Mouse (Mus musculus): ENCODE measurements around the gene Obp2a. TPM values are rescaled to one million over a fixed set of nuclear protein-coding genes. Genes with fewer than 3 reads are reported as not detected.
"Not testable (repeated sequence)": the region's sequence is repeated elsewhere in the genome, so short reads cannot be mapped to it uniquely, and the experiment has no call there.

Obp2a gene
- polyA plus RNA-seq, 1 experiment from 2014 or later: not detected

DNA sequence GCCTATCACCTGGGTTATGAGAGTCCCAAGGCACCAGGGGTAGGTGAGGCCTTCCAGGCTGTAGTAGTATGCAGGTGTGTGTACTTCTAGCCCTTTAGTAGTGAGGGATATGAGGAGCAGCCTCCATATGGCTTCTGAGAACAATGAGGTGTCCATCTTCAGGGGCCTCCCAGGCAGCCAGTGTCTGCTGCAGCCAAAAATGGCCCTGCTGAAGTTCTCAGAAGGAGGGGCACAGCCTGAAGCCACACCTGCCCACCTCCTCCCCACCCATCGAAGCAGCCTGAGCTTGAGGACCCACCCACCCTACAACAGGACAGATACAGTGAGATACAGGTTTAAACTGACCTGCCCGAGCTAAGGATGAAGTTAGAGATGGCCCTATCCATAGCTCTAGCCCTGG is 17.4 kb upstream of the Obp2a start, which contains the start of gene Lcn10:
Gene Lcn10, plus strand, starts transcription at position 301 of the 400 bp plus-strand sequence.
- DNase-seq (ENCODE audit: low spot score): no peak
- WGBS: 78% methylated on average over 2 of the region's 2 CpGs
- Histone ChIP-seq H3K4me1 (no peaks in the 10 kb centered on the region), H3K4me3 (no peak within 1 kb of the TSS), H3K27ac (replicated peaks) (no peak within 1 kb of the TSS), H3K27me3 (ENCODE audit: low read depth, poor library complexity, severe bottlenecking) (no peaks in the 10 kb centered on the region), H3K36me3 (no peaks in the 10 kb centered on the region), H3K9me3 (replicated peaks) (no peaks in the 10 kb centered on the region)

DNA sequence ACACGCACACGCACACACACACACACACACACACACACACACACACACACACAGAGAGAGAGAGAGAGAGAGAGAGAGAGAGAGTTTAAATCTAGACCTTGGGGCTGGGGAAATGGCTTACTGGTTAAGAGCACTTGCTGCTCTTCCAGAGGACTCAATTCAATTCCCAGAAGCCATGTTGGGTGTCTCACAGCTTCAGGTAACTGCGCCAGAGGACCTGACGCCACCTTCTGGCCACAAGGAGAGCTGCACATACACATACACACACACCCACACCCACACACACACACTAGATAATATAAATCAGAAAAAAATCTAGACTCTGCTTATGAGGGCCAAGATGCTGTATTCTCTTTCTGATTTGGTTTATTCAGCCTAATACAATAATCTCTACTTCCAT is 12.9 kb upstream of the Obp2a start:
- 78% methylated on average over 4 of the region's 4 CpGs for WGBS
- Histone ChIP-seq H3K36me3 (no peaks in the 10 kb centered on the region), H3K27me3 (ENCODE audit: low read depth, poor library complexity, severe bottlenecking) (no peaks in the 10 kb centered on the region), H3K27ac (replicated peaks) (no peak overlapping the region), H3K9me3 (replicated peaks) (no peaks in the 10 kb centered on the region), H3K4me3 (no peak overlapping the region), H3K4me1 (no peaks in the 10 kb centered on the region)
- no peak for DNase-seq (ENCODE audit: low spot score)

DNA sequence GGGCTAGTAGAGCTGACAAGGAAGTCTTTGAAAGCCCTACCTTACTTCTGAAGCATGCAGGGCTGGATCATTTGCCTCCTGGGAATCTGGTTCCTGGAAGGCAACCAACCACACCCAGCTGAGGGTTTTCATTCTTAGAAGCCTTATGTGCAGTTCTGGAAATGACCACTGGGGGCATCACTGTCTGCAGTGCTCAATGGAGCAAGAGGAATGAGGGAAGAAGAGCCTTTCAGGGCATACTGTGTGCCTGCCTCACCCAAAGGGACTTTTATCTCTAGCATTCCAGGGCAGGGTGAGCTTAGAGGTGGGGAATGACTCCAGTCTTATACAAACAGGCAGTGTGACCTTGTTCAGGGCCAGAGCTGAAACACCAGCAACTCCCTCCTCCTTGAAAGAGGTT is 5.2 kb upstream of the Obp2a start:
- Histone ChIP-seq H3K4me3 (no peak overlapping the region), H3K27me3 (ENCODE audit: low read depth, poor library complexity, severe bottlenecking) (no peaks in the 10 kb centered on the region), H3K4me1 (no peaks in the 10 kb centered on the region), H3K36me3 (no peaks in the 10 kb centered on the region), H3K27ac (replicated peaks) (no peak overlapping the region), H3K9me3 (replicated peaks) (no peaks in the 10 kb centered on the region)
- DNase-seq (ENCODE audit: low spot score): peak; percentile 62

DNA sequence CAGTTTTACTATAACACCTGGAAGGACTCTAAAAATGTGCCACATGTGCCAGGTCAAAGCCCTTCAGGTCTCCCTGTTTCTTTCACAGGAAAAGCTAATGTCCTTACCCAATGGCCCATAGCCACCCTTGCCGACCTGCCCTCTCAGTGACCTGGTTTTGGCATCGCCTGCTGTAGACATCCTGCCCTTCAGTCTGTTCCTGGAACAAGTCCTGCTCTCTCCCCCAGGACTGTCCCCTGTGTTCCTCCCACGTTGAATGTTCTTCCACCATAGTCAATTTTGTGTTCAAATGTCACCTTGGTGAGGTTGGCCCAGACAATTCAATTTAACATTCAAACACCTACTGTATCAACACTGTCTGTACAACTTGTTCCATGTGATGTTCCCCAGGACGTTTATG is 2.9 kb upstream of the Obp2a start:
- no peak for DNase-seq (ENCODE audit: low spot score)
- Histone ChIP-seq H3K36me3 (no peaks in the 10 kb centered on the region), H3K27me3 (ENCODE audit: low read depth, poor library complexity, severe bottlenecking) (no peaks in the 10 kb centered on the region), H3K27ac (replicated peaks) (no peak overlapping the region), H3K4me1 (no peaks in the 10 kb centered on the region), H3K9me3 (replicated peaks) (no peaks in the 10 kb centered on the region), H3K4me3 (no peak overlapping the region)
- WGBS: 75% methylated on average over 4 of the region's 4 CpGs

DNA sequence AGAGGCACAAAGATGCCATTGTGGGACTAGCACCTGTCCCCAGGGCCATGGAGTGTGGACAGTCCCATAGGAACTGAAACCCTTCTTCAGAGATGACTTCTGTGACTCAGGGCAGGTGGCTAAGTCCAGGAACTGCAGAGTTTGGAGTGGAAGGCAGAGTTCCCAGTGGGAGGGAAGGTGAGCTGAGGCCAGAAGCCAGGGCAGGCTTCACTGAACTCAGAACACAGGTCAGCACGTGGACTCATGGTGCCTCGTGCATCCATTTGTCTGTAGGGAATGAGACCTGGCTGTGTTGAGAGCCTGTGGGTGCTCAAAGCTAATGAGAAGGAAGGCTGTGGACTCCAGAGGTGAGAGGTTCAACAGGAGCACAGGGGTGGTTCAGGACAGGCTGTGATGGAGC is 1.1 kb upstream of the Obp2a start:
- H3K9me3 ChIP-seq (replicated peaks): no peaks in the 10 kb centered on the region
- H3K27ac ChIP-seq (replicated peaks): no peak overlapping the region
- H3K36me3 ChIP-seq: no peaks in the 10 kb centered on the region
- H3K4me1 ChIP-seq: no peaks in the 10 kb centered on the region
- H3K4me3 ChIP-seq: no peak overlapping the region
- no peaks in the 10 kb centered on the region for H3K27me3 ChIP-seq (ENCODE audit: low read depth, poor library complexity, severe bottlenecking)
- 89% methylated on average over 2 of the region's 2 CpGs for WGBS
- no peak for DNase-seq (ENCODE audit: low spot score)

DNA sequence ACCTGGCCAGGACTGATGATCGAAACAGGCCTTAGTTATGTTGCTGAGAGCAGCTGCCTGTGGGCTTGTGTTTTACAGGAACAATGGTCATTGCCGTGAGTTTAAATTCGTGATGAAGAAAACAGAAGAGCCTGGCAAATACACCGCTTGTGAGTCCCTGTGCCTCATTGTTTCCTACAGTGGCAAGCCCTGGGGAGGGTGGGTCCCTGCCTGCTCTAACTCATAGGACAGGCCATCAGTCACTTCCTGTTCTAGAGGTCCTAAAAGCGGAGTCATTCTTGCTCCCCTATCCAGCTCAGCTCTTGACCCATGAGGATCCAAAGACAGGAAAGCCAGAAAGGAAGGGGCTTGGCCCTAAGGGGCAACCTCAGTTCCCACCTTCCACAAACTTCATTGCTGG is 1.2 kb downstream of the Obp2a start:
- Histone ChIP-seq H3K9me3 (replicated peaks) (no peaks in the 10 kb centered on the region), H3K27ac (replicated peaks) (no peak overlapping the region), H3K36me3 (no peaks in the 10 kb centered on the region), H3K27me3 (ENCODE audit: low read depth, poor library complexity, severe bottlenecking) (no peaks in the 10 kb centered on the region), H3K4me3 (no peak overlapping the region), H3K4me1 (no peaks in the 10 kb centered on the region)
- DNase-seq (ENCODE audit: low spot score): no peak
- 86% methylated on average over 5 of the region's 5 CpGs for WGBS

DNA sequence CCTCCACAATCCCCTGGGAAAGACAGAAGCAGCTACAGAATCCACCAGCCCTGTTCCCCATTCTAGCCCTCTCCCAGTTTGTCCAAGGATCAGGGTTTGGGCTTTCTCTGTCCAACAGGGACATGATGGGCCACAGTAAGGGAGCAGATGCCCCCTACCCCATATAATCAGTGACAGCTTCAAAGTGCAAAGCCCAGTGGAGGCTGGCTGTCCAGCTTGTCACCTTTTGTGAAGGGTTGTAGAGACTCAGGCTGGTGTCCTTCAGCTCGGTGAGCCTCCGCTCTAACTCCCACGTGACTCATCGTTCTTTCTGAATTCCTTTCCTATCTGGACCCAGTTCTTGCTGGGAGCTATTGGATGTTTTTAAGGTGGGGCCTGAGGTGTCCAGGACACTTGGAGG is 3.9 kb downstream of the Obp2a start:
- Histone ChIP-seq H3K27me3 (ENCODE audit: low read depth, poor library complexity, severe bottlenecking) (no peaks in the 10 kb centered on the region), H3K4me3 (no peak overlapping the region), H3K9me3 (replicated peaks) (no peaks in the 10 kb centered on the region), H3K36me3 (no peaks in the 10 kb centered on the region; the same call in 1 of the 2 replicates), H3K4me1 (peaks cover 18% of the 10 kb centered on the region), H3K27ac (replicated peaks) (no peak overlapping the region)
- no peak for DNase-seq (ENCODE audit: low spot score)
- WGBS: 86% methylated on average over 4 of the region's 4 CpGs

DNA sequence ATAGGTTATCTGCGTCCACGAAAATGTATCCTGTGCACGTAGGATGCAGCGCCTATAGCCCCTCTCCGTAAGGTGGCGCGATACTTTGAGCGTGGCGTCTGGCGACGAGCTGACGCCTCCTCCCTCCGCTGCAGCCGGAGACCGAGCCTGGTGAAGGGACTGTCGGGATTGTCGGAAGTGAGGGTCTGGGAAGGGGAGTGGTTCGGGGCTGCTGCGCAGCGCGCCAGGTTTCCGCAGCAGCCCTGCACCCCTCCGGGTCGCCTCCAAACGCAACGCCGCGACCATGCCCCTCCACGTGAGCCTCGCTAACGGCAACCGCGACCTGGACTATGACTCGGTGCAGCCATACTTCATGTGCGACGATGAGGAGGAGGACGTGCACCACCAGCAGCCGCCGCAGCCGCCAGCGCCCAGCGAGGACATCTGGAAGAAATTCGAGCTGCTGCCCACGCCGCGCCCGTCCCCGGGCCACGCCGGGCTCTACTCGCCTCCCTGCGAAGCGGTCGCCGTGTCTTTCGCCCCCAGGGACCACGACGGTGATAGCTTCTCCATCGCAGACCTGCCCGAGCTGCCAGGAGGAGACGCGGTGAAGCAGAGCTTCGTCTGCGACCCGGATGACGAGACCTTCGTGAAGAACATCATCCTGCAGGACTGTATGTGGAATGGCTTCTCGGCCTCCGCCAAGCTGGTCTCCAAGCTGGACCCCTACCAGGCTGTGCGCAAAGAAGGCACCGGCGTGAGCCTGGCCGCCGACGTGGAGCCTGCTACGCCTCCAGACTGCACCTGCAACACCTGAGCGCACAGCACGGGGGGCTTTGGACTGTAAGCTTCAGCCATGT is 7.0 kb downstream of the Obp2a start, which contains the start of gene Bmyc:
Gene Bmyc, plus strand, starts transcription at position 97 of the 839 bp plus-strand sequence.
- no peaks in the 10 kb centered on the region for H3K9me3 ChIP-seq (replicated peaks)
- H3K27ac ChIP-seq (replicated peaks): peak within 1 kb of the TSS; percentile 86
- no peaks in the 10 kb centered on the region for H3K27me3 ChIP-seq (ENCODE audit: low read depth, poor library complexity, severe bottlenecking)
- peaks cover 26% of the 10 kb centered on the region for H3K4me1 ChIP-seq
- under 1% methylated on average over 78 of the region's 78 CpGs for WGBS
- H3K36me3 ChIP-seq: no peaks in the 10 kb centered on the region; the same call in 1 of the 2 replicates
- H3K4me3 ChIP-seq: peak within 1 kb of the TSS; percentile 90
- peak; percentile 88 for DNase-seq (ENCODE audit: low spot score)

DNA sequence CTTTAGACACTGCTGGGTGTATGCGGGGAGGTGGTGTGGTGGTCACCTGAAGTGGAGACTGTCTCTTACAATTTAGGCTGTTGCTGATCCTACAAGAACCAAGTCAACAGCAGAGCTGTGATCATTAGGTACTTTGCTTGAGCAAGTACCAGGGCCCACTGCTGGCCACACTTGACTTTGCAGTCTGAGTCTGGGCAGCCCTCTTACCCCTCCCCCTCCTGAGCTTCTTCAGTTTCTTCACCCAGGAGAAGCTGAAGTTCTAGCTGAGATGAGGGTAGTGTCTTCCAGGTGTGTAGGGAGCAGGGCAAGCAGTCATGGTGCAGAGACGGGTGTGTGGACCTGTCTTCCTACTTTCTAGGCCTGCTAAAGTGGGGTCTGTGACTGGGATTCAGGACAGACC is 8.3 kb downstream of the Obp2a start:
- Histone ChIP-seq H3K9me3 (replicated peaks) (no peaks in the 10 kb centered on the region), H3K36me3 (no peaks in the 10 kb centered on the region; the same call in 1 of the 2 replicates), H3K27ac (replicated peaks) (no peak overlapping the region), H3K27me3 (ENCODE audit: low read depth, poor library complexity, severe bottlenecking) (no peaks in the 10 kb centered on the region), H3K4me1 (peaks cover 30% of the 10 kb centered on the region), H3K4me3 (no peak overlapping the region)
- 83% methylated on average over 2 of the region's 2 CpGs for WGBS
- peak; percentile 27 for DNase-seq (ENCODE audit: low spot score)

DNA sequence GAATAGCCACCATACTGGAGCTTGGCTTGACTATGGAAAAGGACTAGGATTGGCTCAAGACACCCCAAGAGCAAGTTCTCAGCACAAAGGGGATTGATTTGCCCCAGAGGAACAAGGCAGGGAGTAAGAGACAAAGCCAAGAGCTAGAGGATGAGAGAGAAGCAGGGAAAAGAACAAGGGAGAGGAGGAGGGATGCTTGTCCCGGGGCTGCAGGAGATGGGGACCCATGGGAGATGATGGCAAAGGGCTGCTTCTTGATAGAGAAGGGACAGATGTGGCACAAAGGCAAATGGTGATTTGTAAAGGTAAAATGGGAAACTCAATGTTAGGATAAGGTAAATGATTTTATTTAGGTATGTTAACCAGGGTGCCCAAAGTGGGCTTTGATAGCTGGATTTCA is 9.2 kb downstream of the Obp2a start:
- DNase-seq (ENCODE audit: low spot score); H3K9me3 ChIP-seq (replicated peaks); H3K27me3 ChIP-seq (ENCODE audit: low read depth, poor library complexity, severe bottlenecking); H3K27ac ChIP-seq (replicated peaks); H3K4me3 ChIP-seq; H3K36me3 ChIP-seq: not testable (repeated sequence)
- WGBS: 93% methylated on average over 1 of the region's 1 CpGs
- H3K4me1 ChIP-seq: peaks cover 30% of the 10 kb centered on the region

DNA sequence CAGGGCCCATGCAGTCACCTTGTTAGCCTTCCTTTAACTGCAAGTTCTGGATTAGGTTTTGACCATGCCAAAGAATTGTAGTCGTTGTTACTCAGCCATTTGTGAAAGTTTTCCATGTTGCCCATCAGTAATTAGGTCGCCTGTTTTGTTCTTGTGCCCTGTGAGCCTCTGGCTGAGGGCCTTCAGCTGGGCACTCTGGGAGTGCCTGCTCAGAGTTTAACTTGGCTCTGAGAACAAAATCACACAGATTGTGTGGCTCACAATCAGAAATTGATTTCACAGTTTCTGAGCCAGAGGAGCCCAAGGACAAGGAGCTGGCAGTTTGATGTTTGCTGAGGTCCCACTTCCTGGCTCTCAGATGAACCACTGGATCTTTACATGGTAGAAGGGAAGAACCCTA is 9.9 kb downstream of the Obp2a start:
- not testable (repeated sequence) for H3K4me3 ChIP-seq; H3K27ac ChIP-seq (replicated peaks); H3K36me3 ChIP-seq; H3K27me3 ChIP-seq (ENCODE audit: low read depth, poor library complexity, severe bottlenecking); H3K9me3 ChIP-seq (replicated peaks); DNase-seq (ENCODE audit: low spot score)
- WGBS: 86% methylated on average over 2 of the region's 2 CpGs
- peaks cover 30% of the 10 kb centered on the region for H3K4me1 ChIP-seq

DNA sequence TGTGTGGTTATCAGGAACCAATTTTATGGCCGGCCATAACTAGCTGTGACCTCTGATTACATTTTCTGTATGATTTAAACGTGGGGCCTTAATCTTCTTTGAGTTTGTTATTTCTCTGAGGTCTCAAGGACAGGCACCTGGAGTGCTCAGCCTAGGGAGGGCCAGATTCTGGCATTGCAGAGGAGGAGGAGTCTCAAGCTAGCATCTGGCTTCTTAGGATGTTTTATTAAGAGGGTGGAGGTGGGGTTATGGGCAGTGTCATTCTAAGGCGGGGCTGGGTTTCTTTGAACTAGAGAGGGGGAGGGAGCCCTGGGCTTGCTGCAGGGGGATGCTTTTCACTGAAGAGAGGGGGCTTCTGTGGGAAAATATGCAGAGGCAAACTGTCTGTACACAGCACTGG is 11.8 kb downstream of the Obp2a start:
- not testable (repeated sequence) for H3K27ac ChIP-seq (replicated peaks); H3K9me3 ChIP-seq (replicated peaks); DNase-seq (ENCODE audit: low spot score); H3K27me3 ChIP-seq (ENCODE audit: low read depth, poor library complexity, severe bottlenecking); H3K36me3 ChIP-seq; H3K4me3 ChIP-seq
- WGBS: 20% methylated on average over 3 of the region's 3 CpGs
- peaks cover 30% of the 10 kb centered on the region for H3K4me1 ChIP-seq

DNA sequence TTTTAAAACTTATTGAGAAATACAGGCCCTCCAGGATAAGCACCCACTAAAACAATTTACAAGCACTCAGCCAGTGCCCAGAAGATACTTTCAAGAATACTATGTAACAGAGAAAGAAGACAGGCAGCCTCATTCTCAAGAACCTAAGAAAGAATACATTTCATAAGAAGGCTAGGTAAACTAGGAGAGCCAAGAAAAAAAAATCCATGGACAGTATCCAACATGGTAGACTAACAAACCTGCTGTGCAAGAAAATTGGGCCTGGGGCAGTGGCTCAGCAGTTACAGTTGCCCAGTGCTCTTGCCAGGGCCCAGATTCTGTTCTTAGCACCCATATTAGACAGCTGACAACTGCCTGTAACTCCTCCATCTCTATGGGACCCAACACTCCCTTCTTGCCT is 17.4 kb downstream of the Obp2a start:
- Histone ChIP-seq H3K27me3 (ENCODE audit: low read depth, poor library complexity, severe bottlenecking) (no peaks in the 10 kb centered on the region), H3K36me3 (no peaks in the 10 kb centered on the region), H3K27ac (replicated peaks) (no peak overlapping the region), H3K4me1 (0 out of 2 replicates have a peak, but pooled peaks cover under 1% of the 10 kb centered on the region), H3K9me3 (replicated peaks) (0 out of 2 replicates have a peak, but pooled peaks cover 3% of the 10 kb centered on the region), H3K4me3 (no peak overlapping the region)
- DNase-seq (ENCODE audit: low spot score): no peak
